Mouse (Mus musculus): Measurements from ENCODE around the gene Zdhhc3. TPM values are rescaled to one million over a fixed set of nuclear protein-coding genes. Genes with fewer than 3 reads are reported as not detected.

Gene Zdhhc3
- polyA plus RNA-seq, 1 experiment from 2014 or later, result 70.2 TPM

DNA sequence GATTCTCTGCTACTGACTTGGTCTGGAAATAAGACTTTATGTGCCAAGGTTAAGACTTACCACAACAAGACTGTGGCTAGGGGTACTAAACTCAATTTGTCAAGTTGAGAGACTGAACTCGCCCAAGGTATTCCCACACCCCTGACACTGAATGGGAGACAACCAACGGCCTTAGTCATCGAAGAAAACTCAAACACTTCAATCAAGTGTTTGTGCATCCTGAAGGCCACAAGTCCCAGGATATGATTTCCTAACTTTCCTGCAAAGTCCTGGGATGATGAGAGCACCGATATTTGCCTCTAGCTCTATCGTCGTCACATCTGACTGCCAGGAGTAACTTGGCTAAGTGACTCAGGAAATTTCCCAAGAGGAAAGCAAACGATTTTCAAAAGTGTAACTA, 3.8 kb downstream of the Zdhhc3 start:
- H3K27ac ChIP-seq, result no peak overlapping the region
- 89% methylated on average over 7 of the region's 7 CpGs for WGBS
- no peak for ATAC-seq (ENCODE audit: low FRiP score, low read depth)

DNA sequence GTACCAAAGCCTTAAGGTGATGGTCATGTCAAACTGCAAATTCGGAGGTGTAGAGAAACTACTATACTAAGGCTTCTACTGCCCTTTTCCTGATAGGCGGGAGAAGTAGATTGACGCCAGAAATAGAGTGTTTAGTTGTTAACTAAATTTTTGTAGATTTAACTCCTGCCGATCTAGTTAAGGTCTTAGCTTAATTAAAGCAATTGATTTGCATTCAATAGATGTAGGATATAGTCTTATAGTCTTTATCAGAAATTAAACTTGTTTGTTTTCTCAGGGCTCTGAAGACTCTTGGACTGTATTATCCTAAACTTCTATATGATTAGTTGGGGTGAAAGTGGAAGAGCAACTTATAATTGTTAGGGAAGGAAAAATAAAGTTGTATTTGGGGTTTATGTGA, 5.8 kb downstream of the Zdhhc3 start:
- no peak for ATAC-seq (ENCODE audit: low FRiP score, low read depth)
- Histone ChIP-seq H3K4me2 (replicated peaks) (no peak overlapping the region), H3K9ac (no peak overlapping the region), H3K27ac (no peak overlapping the region), H3K27me3 (no peaks in the 10 kb centered on the region), H3K4me1 (peaks cover 11% of the 10 kb centered on the region), H3K36me3 (peaks cover 16% of the 10 kb centered on the region), H3K4me3 (no peak overlapping the region), H3K9me3 (no peaks in the 10 kb centered on the region)
- 87% methylated on average over 4 of the region's 4 CpGs for WGBS

More for the DNA sequence above, 3.8 kb downstream of the Zdhhc3 start:
- Histone ChIP-seq H3K27me3 (no peaks in the 10 kb centered on the region), H3K4me3 (no peak overlapping the region), H3K4me1 (peaks cover 20% of the 10 kb centered on the region), H3K4me2 (replicated peaks) (no peak overlapping the region), H3K9ac (no peak overlapping the region), H3K9me3 (no peaks in the 10 kb centered on the region), H3K36me3 (peaks cover 15% of the 10 kb centered on the region)

DNA sequence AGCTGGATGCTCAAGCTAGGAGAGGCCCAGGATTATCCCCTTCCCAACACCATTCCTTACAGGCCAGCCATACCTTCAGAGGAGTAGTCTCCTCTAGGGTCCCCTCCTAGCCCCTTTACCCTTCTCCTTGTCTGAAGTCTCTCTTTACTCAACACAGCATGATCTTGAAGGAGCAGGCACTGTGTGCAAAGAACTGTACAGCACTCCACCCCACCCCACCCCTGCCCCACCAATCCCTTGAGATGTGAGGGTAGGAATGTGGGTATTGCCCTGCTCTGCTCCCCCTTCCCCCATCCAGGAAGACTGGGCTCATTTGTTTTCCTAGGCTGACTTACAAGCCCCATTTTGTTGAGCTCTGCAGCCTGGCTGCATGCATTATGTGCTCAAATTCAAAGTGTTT, 8.6 kb downstream of the Zdhhc3 start:
- H3K4me1 ChIP-seq, result no peaks in the 10 kb centered on the region
- ATAC-seq (ENCODE audit: low FRiP score, low read depth), result no peak
- H3K27ac ChIP-seq, result no peak overlapping the region
- peaks cover 32% of the 10 kb centered on the region for H3K36me3 ChIP-seq
- no peak overlapping the region for H3K4me2 ChIP-seq (replicated peaks)
- no peak overlapping the region for H3K4me3 ChIP-seq
- H3K9me3 ChIP-seq, result no peaks in the 10 kb centered on the region
- H3K9ac ChIP-seq, result no peak overlapping the region
- H3K27me3 ChIP-seq, result no peaks in the 10 kb centered on the region

DNA sequence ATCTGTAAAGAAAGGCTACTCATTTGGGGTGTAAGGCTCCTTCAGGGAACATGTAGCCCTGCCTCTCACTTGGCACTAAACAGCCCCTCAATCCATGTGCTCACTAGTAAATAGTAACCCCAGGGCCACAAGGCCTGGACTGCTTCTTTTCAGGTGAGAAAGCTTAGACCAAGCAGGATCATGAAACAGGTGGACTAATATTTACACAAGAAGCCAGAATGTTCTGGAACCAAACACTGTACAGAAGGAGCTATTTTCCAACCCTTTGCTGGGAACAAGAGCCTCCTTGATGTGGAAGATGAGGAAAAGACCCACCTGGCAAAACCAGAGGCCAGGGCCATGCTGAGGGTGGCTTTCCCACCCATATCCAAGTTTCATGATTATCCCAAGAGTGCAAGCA, 9.6 kb downstream of the Zdhhc3 start:
- no peaks in the 10 kb centered on the region for H3K9me3 ChIP-seq
- H3K27me3 ChIP-seq, result no peaks in the 10 kb centered on the region
- no peaks in the 10 kb centered on the region for H3K4me1 ChIP-seq
- no peak overlapping the region for H3K27ac ChIP-seq
- ATAC-seq (ENCODE audit: low FRiP score, low read depth), result no peak
- no peak overlapping the region for H3K9ac ChIP-seq
- H3K4me3 ChIP-seq, result no peak overlapping the region
- H3K36me3 ChIP-seq, result peaks cover 41% of the 10 kb centered on the region
- H3K4me2 ChIP-seq (replicated peaks), result no peak overlapping the region

DNA sequence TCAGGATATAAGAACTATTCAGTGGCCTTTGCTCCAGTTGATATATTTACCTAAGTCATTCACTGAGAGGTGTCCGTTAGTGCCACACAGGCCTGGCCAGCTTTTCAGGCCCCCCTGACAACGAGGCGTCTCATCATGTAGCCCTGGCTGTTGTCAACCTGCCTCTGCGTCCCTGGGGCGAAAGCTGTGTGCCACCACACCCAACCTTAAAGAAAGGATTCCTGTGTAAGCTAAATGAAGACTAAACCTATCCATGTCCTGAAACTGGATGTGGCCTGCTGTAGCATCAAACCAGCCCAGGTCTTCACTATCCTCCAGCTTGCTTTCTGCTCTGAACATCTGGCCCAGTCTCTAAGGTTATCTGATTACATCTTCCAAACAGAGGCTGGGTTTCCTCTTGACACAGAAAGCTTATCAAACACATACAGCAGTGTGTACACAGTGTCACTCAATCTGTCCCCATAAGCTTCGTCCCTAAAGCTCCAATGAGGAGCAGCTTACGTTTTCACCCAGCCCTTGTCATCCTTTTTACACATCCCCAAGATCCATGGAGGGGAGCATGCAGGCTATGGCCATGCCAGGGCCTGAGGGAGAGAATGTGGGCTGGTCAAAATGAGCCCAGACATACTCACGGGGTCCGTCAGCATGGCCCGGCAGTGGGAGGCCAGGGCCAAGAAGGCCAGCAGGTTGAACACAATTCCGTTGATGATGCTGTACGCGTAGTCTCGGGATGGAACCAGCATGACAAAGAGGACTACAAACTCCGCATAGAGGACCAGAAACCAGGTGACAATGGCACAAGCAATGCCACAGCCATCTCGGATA, 13.2 kb downstream of the Zdhhc3 start:
- 93% methylated on average over 16 of the region's 16 CpGs for WGBS
- Histone ChIP-seq H3K4me3 (no peak overlapping the region), H3K9me3 (no peaks in the 10 kb centered on the region), H3K27ac (no peak overlapping the region), H3K4me2 (replicated peaks) (no peak overlapping the region), H3K9ac (no peak overlapping the region), H3K36me3 (peaks cover 68% of the 10 kb centered on the region), H3K27me3 (no peaks in the 10 kb centered on the region), H3K4me1 (no peaks in the 10 kb centered on the region)
- no peak for ATAC-seq (ENCODE audit: low FRiP score, low read depth)

DNA sequence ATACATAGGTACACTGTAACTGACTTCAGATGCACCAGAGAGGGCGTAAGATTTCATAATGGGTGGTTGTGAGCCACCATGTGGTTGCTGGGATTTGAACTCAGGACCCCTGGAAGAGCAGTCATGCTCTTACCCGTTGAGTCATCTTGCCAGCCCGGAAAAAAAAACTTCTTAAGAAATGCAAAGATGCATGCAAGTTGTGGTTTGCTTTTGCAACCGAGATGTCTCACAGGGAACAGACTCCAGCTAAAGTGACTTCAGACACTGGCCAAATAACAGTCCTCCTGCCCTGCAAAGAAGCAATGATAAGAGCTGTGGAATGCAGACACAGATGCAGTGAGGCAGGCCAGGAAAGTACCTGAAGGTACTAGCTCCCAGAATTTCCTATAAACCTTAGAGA, 22.2 kb downstream of the Zdhhc3 start:
- Histone ChIP-seq H3K4me2 (replicated peaks) (no peak overlapping the region), H3K9ac (no peak overlapping the region), H3K36me3 (peaks cover 70% of the 10 kb centered on the region), H3K27ac (no peak overlapping the region), H3K4me3 (no peak overlapping the region), H3K9me3 (no peaks in the 10 kb centered on the region), H3K27me3 (no peaks in the 10 kb centered on the region), H3K4me1 (no peaks in the 10 kb centered on the region; the same call in 1 of the 2 replicates)
- ATAC-seq (ENCODE audit: low FRiP score, low read depth), result no peak
- WGBS, result 91% methylated on average over 4 of the region's 4 CpGs

DNA sequence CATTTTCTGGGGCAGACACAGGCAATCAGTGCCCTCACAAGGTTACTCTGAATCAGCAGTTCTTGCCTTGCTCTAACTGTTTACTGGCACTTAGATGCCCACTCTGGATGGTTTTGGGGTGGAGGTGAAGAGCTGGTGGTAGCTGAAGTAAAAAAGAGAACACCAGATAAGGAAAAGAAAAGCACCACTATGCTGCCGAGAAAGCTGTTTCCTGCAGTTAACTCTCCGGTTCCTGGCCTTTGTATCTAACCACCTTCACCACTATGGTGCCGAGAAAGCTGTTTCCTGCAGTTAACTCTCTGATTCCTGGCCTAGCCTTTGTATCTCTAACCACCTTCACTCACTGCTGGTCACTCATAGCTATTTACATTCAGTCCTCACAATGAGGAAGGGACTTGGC, 25.4 kb downstream of the Zdhhc3 start:
- Histone ChIP-seq H3K4me3 (no peak overlapping the region), H3K4me1 (no peaks in the 10 kb centered on the region; the same call in 1 of the 2 replicates), H3K36me3 (peaks cover 78% of the 10 kb centered on the region)

DNA sequence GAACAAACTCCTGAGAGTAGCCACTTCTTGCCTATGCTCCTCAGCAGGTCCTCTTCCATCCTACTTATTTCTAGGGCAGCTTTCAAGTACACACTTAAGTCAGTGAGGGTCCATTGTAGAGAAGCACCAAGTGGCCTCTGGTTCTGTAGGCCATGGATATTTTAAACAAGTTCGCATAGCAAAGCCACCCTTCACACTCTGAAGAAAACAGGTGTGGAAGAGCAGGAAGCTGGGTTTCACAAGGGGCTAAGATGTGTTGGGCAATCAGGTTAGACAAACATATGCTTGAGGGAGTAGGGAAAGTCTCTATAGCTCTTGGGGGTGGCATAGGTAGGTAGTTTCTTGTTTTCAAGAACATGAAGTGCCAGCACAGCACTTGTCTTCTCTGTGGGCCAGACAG, 27.6 kb downstream of the Zdhhc3 start:
- Histone ChIP-seq H3K27me3 (no peaks in the 10 kb centered on the region), H3K9ac (no peak overlapping the region), H3K36me3 (peaks cover 98% of the 10 kb centered on the region), H3K4me3 (no peak overlapping the region), H3K4me2 (replicated peaks) (no peak overlapping the region), H3K9me3 (no peaks in the 10 kb centered on the region), H3K27ac (no peak overlapping the region), H3K4me1 (no peaks in the 10 kb centered on the region)
- no peak for ATAC-seq (ENCODE audit: low FRiP score, low read depth)
- 75% methylated on average over 1 of the region's 1 CpGs for WGBS

More for the DNA sequence above, 25.4 kb downstream of the Zdhhc3 start:
- no peak overlapping the region for H3K9ac ChIP-seq
- 69% methylated on average over 3 of the region's 3 CpGs for WGBS
- H3K27ac ChIP-seq, result no peak overlapping the region
- no peaks in the 10 kb centered on the region for H3K27me3 ChIP-seq
- H3K4me2 ChIP-seq (replicated peaks), result no peak overlapping the region
- no peaks in the 10 kb centered on the region for H3K9me3 ChIP-seq
- ATAC-seq (ENCODE audit: low FRiP score, low read depth), result no peak

DNA sequence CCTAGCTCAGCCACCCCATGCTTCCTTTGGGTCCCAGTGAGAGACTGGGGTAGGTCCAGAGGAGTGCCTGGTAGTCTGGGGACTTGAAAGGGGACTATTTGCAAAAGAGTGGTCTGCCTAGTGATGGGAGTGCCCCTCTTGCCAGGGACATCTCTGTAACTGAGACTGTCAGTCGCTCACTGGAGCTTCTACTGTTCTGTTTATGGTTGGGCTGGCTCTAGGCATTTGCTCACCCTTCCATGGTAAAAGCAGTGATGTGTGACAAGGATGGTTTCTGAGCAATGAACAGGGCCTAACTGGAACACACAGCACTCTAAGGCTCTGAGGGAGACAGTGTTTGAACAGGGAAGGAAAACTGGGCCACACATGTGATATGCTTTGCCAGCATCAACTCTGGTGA, 32.2 kb downstream of the Zdhhc3 start:
- Histone ChIP-seq H3K4me1 (no peaks in the 10 kb centered on the region), H3K4me2 (replicated peaks) (no peak overlapping the region), H3K36me3 (peaks cover 98% of the 10 kb centered on the region), H3K9ac (no peak overlapping the region), H3K27ac (no peak overlapping the region), H3K9me3 (no peaks in the 10 kb centered on the region), H3K27me3 (no peaks in the 10 kb centered on the region), H3K4me3 (no peak overlapping the region)
- ATAC-seq (ENCODE audit: low FRiP score, low read depth), result no peak
- 79% methylated on average over 1 of the region's 1 CpGs for WGBS

DNA sequence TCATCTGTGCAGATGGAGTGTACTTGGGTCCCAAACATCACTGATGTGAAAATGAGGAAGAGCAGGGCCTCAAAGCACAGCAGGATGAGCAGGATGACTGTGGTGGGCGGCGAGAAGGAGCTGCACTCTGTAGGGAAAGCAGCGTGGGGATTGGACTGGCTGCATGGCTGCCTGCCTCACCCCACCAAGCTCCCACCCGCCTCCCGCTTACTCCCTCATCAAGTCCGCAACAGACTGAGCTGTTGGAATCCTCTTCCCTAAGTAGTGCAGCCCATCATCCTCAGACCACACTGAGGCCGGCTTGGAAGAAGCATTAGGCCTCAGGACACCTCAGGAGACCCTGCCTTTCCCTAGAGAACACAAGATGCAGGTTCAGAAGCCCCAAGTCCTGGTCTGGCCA, 32.6 kb downstream of the Zdhhc3 start:
- H3K27ac ChIP-seq, result no peak overlapping the region
- H3K4me2 ChIP-seq (replicated peaks), result no peak overlapping the region
- H3K36me3 ChIP-seq, result peaks cover 98% of the 10 kb centered on the region
- no peaks in the 10 kb centered on the region for H3K27me3 ChIP-seq
- no peak overlapping the region for H3K9ac ChIP-seq
- H3K4me3 ChIP-seq, result no peak overlapping the region
- no peak for ATAC-seq (ENCODE audit: low FRiP score, low read depth)
- 91% methylated on average over 7 of the region's 7 CpGs for WGBS
- no peaks in the 10 kb centered on the region for H3K9me3 ChIP-seq
- no peaks in the 10 kb centered on the region for H3K4me1 ChIP-seq

DNA sequence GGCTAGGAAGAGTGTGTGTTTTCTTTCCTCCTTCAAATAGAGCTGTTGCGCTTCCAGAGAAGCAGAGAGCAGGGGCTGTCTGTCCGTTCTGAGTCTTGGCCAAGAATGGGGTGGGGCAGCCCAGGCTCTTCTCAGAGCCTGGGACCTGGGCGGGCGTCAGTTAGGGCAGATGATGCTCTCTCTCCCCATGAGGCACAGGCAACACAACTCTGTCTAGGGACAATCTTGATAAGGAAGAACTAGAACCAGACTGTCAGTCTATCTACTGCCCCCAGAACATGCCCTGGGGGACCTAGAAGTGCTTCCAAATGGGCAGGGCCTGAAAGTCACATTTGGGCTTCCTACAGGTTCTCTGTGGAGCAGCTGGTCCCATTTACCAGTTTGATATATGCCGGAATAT, 33.9 kb downstream of the Zdhhc3 start:
- no peak overlapping the region for H3K9ac ChIP-seq
- 94% methylated on average over 5 of the region's 5 CpGs for WGBS
- H3K36me3 ChIP-seq, result peaks cover 99% of the 10 kb centered on the region
- no peak overlapping the region for H3K4me3 ChIP-seq
- no peak for ATAC-seq (ENCODE audit: low FRiP score, low read depth)
- no peak overlapping the region for H3K27ac ChIP-seq
- H3K9me3 ChIP-seq, result no peaks in the 10 kb centered on the region
- no peak overlapping the region for H3K4me2 ChIP-seq (replicated peaks)
- H3K27me3 ChIP-seq, result no peaks in the 10 kb centered on the region
- no peaks in the 10 kb centered on the region for H3K4me1 ChIP-seq

DNA sequence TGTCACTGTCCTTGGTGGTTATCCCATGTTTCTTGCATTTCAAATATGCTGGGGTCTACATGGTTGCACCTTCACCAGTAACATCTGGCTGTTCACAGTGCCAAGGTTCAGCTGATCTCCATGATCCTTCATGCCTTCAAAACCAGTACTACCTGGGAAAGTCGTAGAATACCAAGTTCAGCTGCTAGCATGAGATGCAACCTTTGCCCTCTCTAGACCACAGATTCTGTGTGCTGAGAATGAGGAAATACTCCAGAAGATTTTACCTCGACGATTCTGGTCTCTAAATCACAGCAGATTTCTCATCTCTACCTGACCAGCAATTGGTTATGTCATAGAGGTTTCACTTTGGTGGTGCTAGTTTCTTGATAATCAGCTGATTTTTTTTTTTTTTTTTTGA, 52.8 kb downstream of the Zdhhc3 start:
- no peak overlapping the region for H3K9ac ChIP-seq
- no peak overlapping the region for H3K27ac ChIP-seq
- no peak overlapping the region for H3K4me2 ChIP-seq (replicated peaks)
- H3K4me1 ChIP-seq, result no peaks in the 10 kb centered on the region
- H3K4me3 ChIP-seq, result no peak overlapping the region
- H3K9me3 ChIP-seq, result no peaks in the 10 kb centered on the region
- H3K27me3 ChIP-seq, result no peaks in the 10 kb centered on the region
- H3K36me3 ChIP-seq, result no peaks in the 10 kb centered on the region
- no peak for ATAC-seq (ENCODE audit: low FRiP score, low read depth)
- WGBS, result 87% methylated on average over 3 of the region's 3 CpGs

DNA sequence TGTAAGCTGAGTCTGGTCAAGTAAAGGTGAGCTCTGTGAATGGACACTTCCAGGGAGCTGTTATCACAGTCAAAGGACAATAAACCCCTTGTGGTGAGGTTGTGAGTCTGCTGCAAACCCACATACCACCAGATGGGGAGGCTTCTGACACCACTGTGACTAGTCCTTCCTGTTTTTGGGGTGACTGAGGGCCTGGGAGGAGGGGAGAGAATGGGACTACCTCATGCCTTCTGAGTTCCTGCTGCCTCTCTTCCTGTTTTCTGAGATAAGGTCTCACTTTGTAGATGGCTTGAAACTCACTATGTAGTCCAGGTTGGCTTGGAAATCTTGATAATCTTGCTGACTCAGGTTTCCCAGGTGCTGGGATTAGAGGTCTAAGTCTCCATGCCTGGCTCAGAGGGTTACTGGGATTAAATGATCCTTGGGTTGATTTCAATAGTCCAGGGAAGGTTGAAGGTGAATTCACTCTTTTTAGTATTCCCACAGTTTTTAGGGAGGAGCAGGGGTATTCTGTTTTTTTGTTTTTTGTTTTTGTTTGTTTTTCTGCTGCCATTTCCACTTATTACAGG, 54.2 kb downstream of the Zdhhc3 start:
- Histone ChIP-seq H3K9ac (no peak overlapping the region), H3K4me1 (no peaks in the 10 kb centered on the region), H3K4me3 (no peak overlapping the region), H3K27me3 (no peaks in the 10 kb centered on the region), H3K27ac (no peak overlapping the region), H3K36me3 (no peaks in the 10 kb centered on the region), H3K4me2 (replicated peaks) (no peak overlapping the region), H3K9me3 (no peaks in the 10 kb centered on the region)
- no peak for ATAC-seq (ENCODE audit: low FRiP score, low read depth)

All from limb, embryonic 13.5 days (tissue).